Mouse (Mus musculus) lung, embryonic 14.5 days (tissue): ENCODE data around the gene Acsf3. TPM values are rescaled to one million over a fixed set of nuclear protein-coding genes. Genes with fewer than 3 reads are reported as not detected.

ENCODE experiments used
- ATAC-seq: fragments of 200-750 bp; cut with Nextera tagmentation; 2 replicates; pipeline ENCODE4 v1.8.0; 2017; ENCODE audit warnings: mild to moderate bottlenecking, moderate TSS enrichment, moderate library complexity; ENCODE audit not compliant: insufficient read depth
- DNase-seq: peaks from one replicate; pipeline ENCODE4 v3.0.0-alpha.2; 2015
- H3K27ac ChIP-seq: fragments of 300-500 bp; sonication (generic); 2 replicates; pipeline ENCODE4 v1.5.1; 2014; ENCODE audit warnings: low read depth, mild to moderate bottlenecking, moderate library complexity
- H3K27me3 ChIP-seq: fragments of 300-500 bp; sonication (generic); 2 replicates; pipeline ENCODE4 v1.6.1; 2014; ENCODE audit warnings: low read length, control low read depth; ENCODE audit not compliant: insufficient read depth
- H3K36me3 ChIP-seq: fragments of 300-500 bp; sonication (generic); 2 replicates; pipeline ENCODE4 v1.6.1; 2014; ENCODE audit warnings: control low read depth; ENCODE audit not compliant: insufficient read depth
- H3K4me1 ChIP-seq: fragments of 300-500 bp; sonication (generic); 2 replicates; pipeline ENCODE4 v1.6.1; 2014; ENCODE audit warnings: antibody characterized with exemption, control low read depth; ENCODE audit not compliant: insufficient read depth
- H3K4me2 ChIP-seq: fragments of 300-500 bp; sonication (generic); 2 replicates; pipeline ENCODE4 v1.6.1; 2014; ENCODE audit warnings: mild to moderate bottlenecking
- H3K4me3 ChIP-seq: fragments of 300-500 bp; sonication (generic); 2 replicates; pipeline ENCODE4 v1.5.1; 2014; ENCODE audit warnings: low read depth, low read length
- H3K9ac ChIP-seq: fragments of 300-500 bp; sonication (generic); 2 replicates; pipeline ENCODE4 v1.6.1; 2014
- H3K9me3 ChIP-seq: fragments of 300-500 bp; sonication (generic); 2 replicates; pipeline ENCODE4 v1.6.1; 2016; ENCODE audit warnings: low read depth, low read length, control low read depth
- CTCF ChIP-seq: IDR thresholded peaks from 2 replicates; pipeline ENCODE4 v1.5.1; 2016; ENCODE audit warnings: antibody characterized with exemption, low read depth
- WGBS: fragments of 180-500 bp; shearing (Covaris S2); extraction: QIAGEN DNeasy Blood & Tissue Kit; methylation state at CpG from one replicate; pipeline ENCODE4 v1.1.7; 2014; 5-methylcytosine and 5-hydroxymethylcytosine counted together
- polyA plus RNA-seq: library from polyadenylated mRNA; unstranded; fragments of >200 nt; fragmentation: Nextera tagmentation; extraction: Ambion mirVana; gene quantifications from 2 replicates; pipeline ENCODE4 v1.2.1, GENCODE M21; 2014

Gene Acsf3
- polyA plus RNA-seq, 1 experiment from 2014 or later: 17.7 TPM

DNA sequence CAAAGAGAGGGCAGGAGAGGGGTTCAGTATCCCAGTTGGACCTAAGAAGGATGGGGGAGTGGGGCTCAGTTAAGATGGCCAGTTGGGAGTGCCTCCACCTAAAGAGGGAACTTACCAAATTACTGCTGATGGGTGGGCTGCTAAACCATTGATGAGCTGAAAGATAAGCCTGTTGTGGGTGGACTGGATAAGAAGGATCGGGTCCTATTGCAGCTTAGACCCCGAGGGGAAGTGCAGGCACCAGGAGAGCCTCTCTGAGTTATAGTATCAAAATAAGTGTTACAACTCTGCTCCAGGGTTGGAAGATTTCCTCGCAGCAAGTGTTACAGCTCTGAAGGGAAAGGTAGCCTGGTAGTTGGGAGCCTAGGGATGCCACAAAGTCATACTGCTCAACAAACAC is 68.9 kb downstream of the Acsf3 start:
- no peaks in the 10 kb centered on the region for H3K27me3 ChIP-seq
- no peaks in the 10 kb centered on the region; the same call in 1 of the 2 replicates for H3K4me1 ChIP-seq
- 60% methylated on average over 3 of the region's 3 CpGs for WGBS
- ATAC-seq: no peak
- H3K27ac ChIP-seq: no peak overlapping the region
- no peak for DNase-seq
- no peak overlapping the region for H3K4me3 ChIP-seq
- no peak for TF ChIP-seq CTCF
- no peaks in the 10 kb centered on the region for H3K9me3 ChIP-seq
- no peaks in the 10 kb centered on the region for H3K36me3 ChIP-seq
- no peak overlapping the region for H3K9ac ChIP-seq
- no peak overlapping the region for H3K4me2 ChIP-seq

- Histone ChIP-seq H3K9me3 (no peaks in the 10 kb centered on the region), H3K9ac (no peak overlapping the region), H3K27me3 (no peaks in the 10 kb centered on the region), H3K36me3 (no peaks in the 10 kb centered on the region), H3K4me1 (no peaks in the 10 kb centered on the region; the same call in 1 of the 2 replicates), H3K27ac (no peak overlapping the region), H3K4me3 (no peak overlapping the region), H3K4me2 (no peak overlapping the region)
- peak; percentile 78 for DNase-seq
- 55% methylated on average over 4 of the region's 4 CpGs for WGBS
- no peak for TF ChIP-seq CTCF
- ATAC-seq: 0 out of 2 replicates have a peak, but pooled peaks have one; percentile 6
Measured at GRCm38 (mm10) chr8:122845662-122846061, 70.4 kb downstream of the Acsf3 start.

- Histone ChIP-seq H3K4me3 (no peak within 1 kb of the TSS), H3K4me1 (no peaks in the 10 kb centered on the region; the same call in 1 of the 2 replicates), H3K36me3 (no peaks in the 10 kb centered on the region), H3K9me3 (no peaks in the 10 kb centered on the region), H3K27ac (no peak within 1 kb of the TSS), H3K27me3 (no peaks in the 10 kb centered on the region), H3K4me2 (peak within 1 kb of the TSS; percentile 48), H3K9ac (no peak within 1 kb of the TSS)
- peak; percentile 70 for DNase-seq
- WGBS: 10% methylated on average over 18 of the region's 18 CpGs
- no peak for TF ChIP-seq CTCF
- ATAC-seq: peak; percentile 92
Measured at GRCm38 (mm10) chr8:122847829-122848561, 72.7 kb downstream of the Acsf3 start, which contains the start of gene Cdh15. Cdh15 (plus strand) TSS chr8:122847966.

GRCm38 (mm10) chr8:122849152-122849910 is 74.0 kb downstream of the Acsf3 start:
- no peak for TF ChIP-seq CTCF
- H3K4me3 ChIP-seq: no peak overlapping the region
- H3K4me2 ChIP-seq: no peak overlapping the region
- no peak overlapping the region for H3K9ac ChIP-seq
- no peaks in the 10 kb centered on the region for H3K9me3 ChIP-seq
- H3K27ac ChIP-seq: no peak overlapping the region
- 62% methylated on average over 11 of the region's 11 CpGs for WGBS
- H3K4me1 ChIP-seq: peaks cover 2% of the 10 kb centered on the region; the same call in 1 of the 2 replicates
- no peaks in the 10 kb centered on the region for H3K27me3 ChIP-seq
- no peak for ATAC-seq
- no peaks in the 10 kb centered on the region for H3K36me3 ChIP-seq
- no peak for DNase-seq

DNA sequence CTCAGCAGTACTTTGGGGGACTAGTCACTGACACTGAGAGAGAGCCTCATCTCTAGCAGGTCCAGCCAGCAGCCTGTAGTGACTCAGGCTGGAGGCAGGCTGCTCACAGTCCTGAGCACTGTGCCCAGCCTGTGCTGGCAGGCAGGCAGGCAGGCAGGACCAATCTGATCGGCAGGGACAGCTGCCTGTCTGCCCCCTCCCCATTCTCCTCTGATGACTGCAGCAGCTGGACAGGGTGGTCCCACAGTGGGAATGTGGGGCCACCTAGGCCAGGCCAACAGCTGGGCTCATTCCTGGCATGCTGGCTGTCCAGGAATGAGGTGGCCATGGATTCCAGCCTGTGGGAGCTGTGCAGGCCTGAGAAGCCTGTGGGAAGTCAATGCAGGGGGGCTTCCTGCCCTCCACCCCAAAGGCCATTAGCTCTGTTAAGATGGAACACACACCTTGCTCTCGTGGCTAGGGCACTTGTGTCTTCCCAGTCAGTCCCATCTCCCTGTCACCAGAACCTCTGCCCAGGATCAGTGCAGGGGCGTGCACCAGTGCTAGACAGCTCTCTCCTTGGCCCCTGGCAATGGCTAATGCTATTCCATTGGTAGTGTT is 75.5 kb downstream of the Acsf3 start:
- Histone ChIP-seq H3K4me1 (peaks cover 2% of the 10 kb centered on the region; the same call in 1 of the 2 replicates), H3K4me2 (no peak overlapping the region), H3K4me3 (no peak overlapping the region), H3K27me3 (no peaks in the 10 kb centered on the region), H3K9ac (no peak overlapping the region), H3K27ac (no peak overlapping the region), H3K9me3 (no peaks in the 10 kb centered on the region), H3K36me3 (no peaks in the 10 kb centered on the region)
- ATAC-seq (no peak), DNase-seq (no peak)
- 57% methylated on average over 3 of the region's 3 CpGs for WGBS
- no peak for TF ChIP-seq CTCF

GRCm38 (mm10) chr8:122851692-122852545 is 76.6 kb downstream of the Acsf3 start:
- Histone ChIP-seq H3K9ac (no peak overlapping the region), H3K27ac (no peak overlapping the region), H3K27me3 (no peaks in the 10 kb centered on the region), H3K9me3 (no peaks in the 10 kb centered on the region), H3K36me3 (no peaks in the 10 kb centered on the region), H3K4me1 (peaks cover 2% of the 10 kb centered on the region; the same call in 1 of the 2 replicates), H3K4me2 (no peak overlapping the region), H3K4me3 (no peak overlapping the region)
- WGBS: 76% methylated on average over 12 of the region's 12 CpGs
- no peak for TF ChIP-seq CTCF
- DNase-seq (no peak), ATAC-seq (no peak)
